Mouse (Mus musculus): ENCODE results near the gene Gbgt1.
A peak's percentile ranks its signal among the peaks of the same experiment; 100 is the strongest.
"Not testable (repeated sequence)": the region's sequence is repeated elsewhere in the genome, so short reads cannot be mapped to it uniquely, and the experiment has no call there.

The Gbgt1 gene

DNA sequence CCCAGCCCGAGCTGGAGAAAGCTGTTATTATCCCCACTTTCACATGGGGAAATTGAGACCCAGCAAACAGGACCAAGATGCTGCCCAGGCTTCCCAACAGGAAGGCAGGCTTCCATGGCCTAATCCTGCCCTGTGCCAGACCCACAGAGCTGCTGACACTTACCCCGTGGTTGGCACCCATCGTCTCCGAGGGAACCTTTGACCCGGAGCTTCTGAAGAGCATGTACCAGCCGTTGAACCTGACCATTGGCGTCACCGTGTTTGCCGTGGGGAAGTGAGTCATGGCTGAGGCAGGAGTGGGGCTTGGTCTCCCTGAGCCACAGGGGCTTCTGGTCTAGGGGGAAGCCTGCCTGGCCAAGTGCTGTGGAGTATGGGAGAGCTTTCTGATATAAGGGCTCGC lies 6.3 kb downstream of the Gbgt1 start:
- no peak for DNase-seq (ENCODE audit: low spot score)

- no peak for DNase-seq (ENCODE audit: low spot score)
Measured at GRCm38 (mm10) chr2:28504676-28505075, 8.0 kb downstream of the Gbgt1 start.

GRCm38 (mm10) chr2:28505795-28506194 lies 9.1 kb downstream of the Gbgt1 start, which contains the start of gene Gm10134:
Gm10134 (plus strand) TSS chr2:28506095.
- no peak for DNase-seq (ENCODE audit: low spot score)

- no peak for DNase-seq (ENCODE audit: low spot score)
Measured at GRCm38 (mm10) chr2:28506291-28506690, 9.6 kb downstream of the Gbgt1 start.

DNA sequence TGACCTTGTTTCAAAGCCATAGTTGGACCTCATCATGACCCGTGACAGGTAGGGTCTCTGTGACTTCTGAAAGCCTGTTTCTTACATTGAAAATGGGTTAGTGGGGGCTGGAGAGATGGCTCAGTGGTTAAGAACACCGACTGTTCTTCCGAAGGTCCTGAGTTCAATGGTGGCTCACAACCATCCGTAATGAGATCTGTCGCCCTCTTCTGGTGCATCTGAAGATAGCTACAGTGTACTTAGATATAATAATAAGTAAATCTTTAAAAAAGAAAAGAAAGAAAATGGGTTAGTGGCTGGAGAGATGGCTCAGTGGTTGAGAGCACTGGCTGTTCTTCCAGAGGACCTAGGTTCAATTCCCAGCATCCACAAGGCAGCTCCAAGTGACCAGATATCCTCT lies 14.9 kb downstream of the Gbgt1 start:
- DNase-seq (ENCODE audit: low spot score): not testable (repeated sequence)

DNA sequence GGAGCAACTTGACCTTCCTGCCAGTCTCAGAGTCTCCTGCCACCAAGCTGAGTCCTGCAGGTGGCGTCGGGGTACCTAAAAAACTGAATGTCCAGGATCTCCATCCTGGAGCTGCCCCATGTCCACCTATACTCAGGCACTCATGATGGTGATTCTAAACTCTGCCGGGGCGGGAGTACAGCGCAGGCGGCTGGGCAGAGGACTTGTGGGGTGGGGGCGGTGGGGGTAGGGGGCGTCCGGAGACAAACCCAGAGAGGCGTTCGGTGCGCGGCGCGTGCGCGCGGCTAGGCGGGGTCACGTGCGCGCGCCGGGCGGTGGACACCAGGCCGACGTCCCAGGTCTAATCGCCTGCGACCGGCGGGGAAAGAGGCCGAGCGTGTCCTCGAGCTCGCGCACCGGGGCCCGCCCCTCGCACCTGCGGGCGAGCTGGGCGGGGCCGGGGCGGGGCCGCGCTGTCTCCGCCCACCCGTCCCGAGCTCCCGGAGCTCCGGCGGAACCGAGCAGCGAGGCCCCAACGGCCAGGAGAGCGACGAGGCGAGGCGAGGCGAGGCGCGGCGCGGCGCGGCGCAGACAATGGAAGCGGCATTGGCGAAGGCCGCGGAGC lies 16.2 kb downstream of the Gbgt1 start, which contains the start of gene Ralgds:
TSS of gene Ralgds (plus strand) at position 328 of the 604 bp plus-strand sequence.
- DNase-seq (ENCODE audit: low spot score): peak; percentile 80

GRCm38 (mm10) chr2:28513431-28514370 lies 17.0 kb downstream of the Gbgt1 start:
- peak; percentile 61 for DNase-seq (ENCODE audit: low spot score)

DNA sequence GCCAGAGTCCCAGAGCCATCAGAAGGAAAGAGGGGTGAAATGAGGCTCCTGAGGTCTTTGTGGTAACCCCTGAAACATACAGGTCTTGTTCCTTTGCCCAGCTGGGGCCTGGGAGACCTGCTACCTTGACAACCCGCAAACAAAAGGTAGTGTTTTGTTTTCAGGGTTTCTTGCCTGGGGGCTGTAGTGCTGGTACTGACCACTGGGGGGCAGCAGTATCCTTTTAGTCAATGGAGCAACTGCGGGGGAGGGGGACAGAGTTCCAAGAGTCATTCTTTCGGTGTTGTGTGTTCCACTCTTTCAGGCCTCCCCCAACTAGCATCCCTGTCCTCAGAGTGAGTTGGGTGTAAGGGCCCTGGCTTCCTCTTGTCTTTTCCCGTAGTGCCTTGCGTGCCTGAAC lies 17.8 kb downstream of the Gbgt1 start:
- DNase-seq (ENCODE audit: low spot score): peak; percentile 93

- peak; percentile 88 for DNase-seq (ENCODE audit: low spot score)
Measured at GRCm38 (mm10) chr2:28517206-28517909, 20.7 kb downstream of the Gbgt1 start.

DNA sequence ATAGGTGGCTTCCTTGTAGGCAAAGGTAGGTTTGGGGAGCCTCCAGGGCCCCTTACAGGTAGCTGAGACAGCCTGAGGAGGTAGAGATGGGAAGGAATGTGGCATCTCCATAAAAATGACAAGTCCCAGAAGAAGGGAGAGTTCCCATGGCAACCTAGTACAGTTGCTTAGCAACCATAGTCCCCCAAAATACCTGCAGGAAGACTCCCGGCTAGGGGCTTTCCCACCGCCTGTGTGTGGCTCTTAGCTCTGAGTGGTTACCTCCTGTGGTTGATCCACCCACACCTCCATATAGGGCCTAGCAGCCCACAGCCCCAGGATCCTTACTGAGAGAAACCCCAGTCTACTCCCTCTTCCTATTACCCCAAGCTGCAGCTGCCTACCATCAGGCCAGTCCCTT lies 21.5 kb downstream of the Gbgt1 start:
- DNase-seq (ENCODE audit: low spot score): no peak

- DNase-seq (ENCODE audit: low spot score): no peak
Measured at GRCm38 (mm10) chr2:28520581-28520980, 23.9 kb downstream of the Gbgt1 start.

GRCm38 (mm10) chr2:28521571-28522151 lies 25.0 kb downstream of the Gbgt1 start:
- DNase-seq (ENCODE audit: low spot score): no peak

DNA sequence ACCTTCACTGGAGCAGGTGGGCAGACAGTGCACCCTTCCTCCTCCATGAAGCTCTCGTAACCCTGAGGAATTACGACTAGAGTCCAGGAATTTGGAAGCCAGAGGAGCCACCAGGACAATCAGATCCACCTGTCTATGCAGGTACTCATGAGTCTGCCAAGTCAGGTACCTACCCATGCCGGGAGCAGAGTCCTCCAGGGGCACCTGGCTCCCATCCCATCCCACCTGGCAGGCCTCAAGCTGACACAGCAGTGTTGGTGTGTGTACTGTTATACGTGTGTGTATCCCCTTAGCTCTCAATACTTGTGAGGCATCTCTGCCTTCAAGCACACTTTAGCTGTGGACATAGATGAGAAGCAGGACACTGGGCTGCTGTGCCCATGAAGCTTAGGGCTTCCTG lies 25.5 kb downstream of the Gbgt1 start:
- DNase-seq (ENCODE audit: low spot score): no peak

GRCm38 (mm10) chr2:28523643-28524117 lies 27.0 kb downstream of the Gbgt1 start:
- DNase-seq (ENCODE audit: low spot score): peak; percentile 40

DNA sequence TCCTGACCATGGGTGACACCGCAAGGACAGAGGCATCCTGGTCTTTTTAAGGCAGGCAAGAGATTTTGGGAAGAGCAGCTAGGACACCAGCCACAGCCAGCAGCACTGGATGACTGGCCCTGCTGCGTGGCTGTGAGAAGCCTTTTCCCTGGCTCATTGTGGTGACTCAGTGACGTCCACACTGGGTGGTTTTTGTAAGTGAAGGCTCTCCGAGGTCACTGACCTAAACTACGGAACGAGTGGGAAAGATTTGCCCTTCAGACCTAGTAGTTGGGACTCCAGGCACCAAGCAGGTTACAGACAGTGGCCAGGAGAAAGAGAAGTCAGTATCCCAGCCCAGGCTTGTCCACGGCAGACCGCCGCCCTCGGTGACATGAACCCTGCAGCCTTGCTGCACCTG lies 27.7 kb downstream of the Gbgt1 start:
- DNase-seq (ENCODE audit: low spot score): no peak

- DNase-seq (ENCODE audit: low spot score): peak; percentile 83
Measured at GRCm38 (mm10) chr2:28525219-28525942, 28.7 kb downstream of the Gbgt1 start.

DNA sequence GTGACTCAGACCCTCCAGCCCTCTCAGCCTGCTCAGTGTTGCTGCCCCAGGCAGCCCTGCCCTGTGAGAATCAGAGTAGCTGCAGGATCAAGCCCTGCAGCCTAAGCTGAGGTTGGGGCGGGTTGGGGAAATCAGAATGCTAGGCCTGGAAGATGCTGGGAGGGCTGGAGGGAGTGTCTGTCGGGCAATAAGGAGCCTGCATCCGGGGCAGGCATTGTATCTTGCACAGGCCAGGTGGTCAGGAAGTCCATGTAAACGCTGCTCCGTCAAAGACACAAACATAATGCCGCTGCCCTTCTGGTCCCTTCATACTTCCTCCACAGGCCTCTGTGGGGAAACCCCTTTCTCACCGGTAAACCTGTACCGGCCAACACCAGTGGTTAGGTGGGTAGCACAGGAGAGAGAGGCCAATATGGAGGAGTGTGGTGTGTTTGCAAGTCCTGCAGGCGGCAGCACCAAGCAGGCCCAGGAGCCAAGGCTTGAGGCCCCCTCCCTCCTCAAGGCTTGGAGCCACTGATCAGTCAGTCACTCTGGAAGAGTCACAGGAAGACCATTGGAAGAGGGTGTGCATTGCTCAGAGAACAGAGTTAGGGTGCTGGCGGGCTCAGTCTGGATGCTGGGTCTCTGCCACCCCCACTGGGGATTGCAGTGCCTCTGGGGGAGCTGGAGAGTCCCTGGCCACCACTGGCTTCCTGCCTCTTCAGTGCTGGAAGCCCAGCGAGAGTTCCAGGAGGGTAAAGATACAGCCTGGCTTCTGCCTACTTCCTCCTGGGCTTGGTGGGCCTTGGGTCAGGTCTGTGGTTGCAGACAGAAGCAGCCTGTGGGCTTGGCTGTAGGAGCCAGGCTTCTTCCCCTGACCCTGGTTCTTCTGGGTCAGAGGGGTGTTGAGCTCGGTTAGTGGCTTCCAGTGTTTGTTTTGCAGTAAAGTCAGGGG lies 29.5 kb downstream of the Gbgt1 start:
- DNase-seq (ENCODE audit: low spot score): peak; percentile 53

DNA sequence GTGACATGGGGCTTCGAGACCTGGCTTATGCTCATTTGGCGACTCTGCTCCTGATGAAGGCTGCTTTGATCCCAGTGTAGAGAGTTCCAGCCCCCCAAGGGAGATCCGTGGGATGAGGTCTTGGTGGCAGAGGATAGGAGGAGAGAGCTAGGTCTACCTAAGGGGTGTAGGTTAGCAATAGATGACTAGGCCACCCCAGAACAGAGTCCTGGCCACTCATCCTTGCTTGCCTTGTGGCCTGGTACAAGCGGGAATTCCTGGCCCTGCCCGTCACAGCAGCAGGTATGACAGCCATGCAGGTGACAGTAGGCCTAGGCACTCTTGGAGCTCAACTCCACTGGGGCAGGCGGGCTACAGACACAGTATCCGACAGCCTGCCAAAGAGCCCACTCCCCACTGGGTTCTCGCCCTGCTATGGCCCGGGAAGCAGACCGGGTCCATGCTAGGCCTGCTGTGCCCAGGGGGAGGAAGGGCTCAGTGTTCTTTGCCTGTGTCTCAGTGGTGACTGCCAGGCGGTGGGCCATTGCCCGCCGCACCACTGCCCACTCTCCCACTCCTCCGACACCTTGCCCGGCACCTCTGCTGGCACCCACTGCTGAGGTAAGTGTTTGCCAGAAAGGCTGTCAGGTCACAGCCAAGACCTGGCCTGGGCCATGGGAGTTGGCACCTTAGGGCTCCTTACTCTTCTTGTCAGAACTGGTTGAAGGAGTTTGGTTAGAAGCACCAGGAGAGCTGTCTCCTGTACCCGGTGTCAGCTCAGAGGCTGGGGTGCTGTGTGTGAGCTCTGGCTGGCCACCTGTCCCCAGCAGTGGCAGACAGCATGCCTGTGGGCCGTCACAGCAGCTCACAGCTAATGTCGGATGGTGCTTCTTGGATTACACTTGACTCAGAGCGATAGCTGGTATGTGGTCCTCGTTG lies 31.0 kb downstream of the Gbgt1 start:
- DNase-seq (ENCODE audit: low spot score): no peak

- DNase-seq (ENCODE audit: low spot score): no peak
Measured at GRCm38 (mm10) chr2:28528354-28528730, 31.7 kb downstream of the Gbgt1 start.
